Mouse (Mus musculus) liver, embryonic 16.5 days (tissue): ENCODE measurements around the gene Tent4b. TPM values are rescaled to one million over a fixed set of nuclear protein-coding genes. Genes with fewer than 3 reads are reported as not detected.

Experiments
- ATAC-seq: fragments of 200-750 bp; cut with Nextera tagmentation; 2 replicates; pipeline ENCODE4 v1.8.0; 2017; ENCODE audit warnings: low read depth, mild to moderate bottlenecking, moderate number of reproducible peaks, moderate library complexity
- H3K27ac ChIP-seq: fragments of 300-500 bp; sonication (generic); 2 replicates; pipeline ENCODE4 v1.5.1; 2014; ENCODE audit warnings: mild to moderate bottlenecking, low read length
- H3K27me3 ChIP-seq: fragments of 300-500 bp; sonication (generic); 2 replicates; pipeline ENCODE4 v1.6.1; 2014; ENCODE audit warnings: low read depth, low read length, mixed read lengths; ENCODE audit not compliant: control insufficient read depth, insufficient read depth
- H3K36me3 ChIP-seq: fragments of 300-500 bp; sonication (generic); 2 replicates; pipeline ENCODE4 v1.6.1; 2014; ENCODE audit warnings: mild to moderate bottlenecking; ENCODE audit not compliant: control insufficient read depth, insufficient read depth
- H3K4me1 ChIP-seq: fragments of 300-500 bp; sonication (generic); 2 replicates; pipeline ENCODE4 v1.6.1; 2014; ENCODE audit warnings: low read depth, low read length, mixed read lengths; ENCODE audit not compliant: control insufficient read depth
- H3K4me2 ChIP-seq: fragments of 300-500 bp; sonication (generic); 2 replicates; pipeline ENCODE4 v1.6.1; 2014; ENCODE audit warnings: low read depth, low read length, mixed read lengths
- H3K4me3 ChIP-seq: fragments of 300-500 bp; sonication (generic); 2 replicates; pipeline ENCODE4 v1.5.1; 2014; ENCODE audit warnings: low read depth, mild to moderate bottlenecking, low read length
- H3K9ac ChIP-seq: fragments of 300-500 bp; sonication (generic); 2 replicates; pipeline ENCODE4 v1.6.1; 2014; ENCODE audit warnings: low read depth, low read length
- H3K9me3 ChIP-seq: fragments of 300-500 bp; sonication (generic); replicated peaks from 2 replicates; pipeline ENCODE4 v1.6.1; 2016; ENCODE audit warnings: low read length; ENCODE audit not compliant: control insufficient read depth
- WGBS: fragments of 180-500 bp; shearing (Covaris S2); extraction: QIAGEN DNeasy Blood & Tissue Kit; methylation state at CpG from one replicate; pipeline ENCODE4 v1.1.7; 2014; ENCODE audit not compliant: insufficient replicate concordance; 5-methylcytosine and 5-hydroxymethylcytosine counted together
- polyA plus RNA-seq: library from polyadenylated mRNA; unstranded; fragments of >200 nt; fragmentation: Nextera tagmentation; extraction: Ambion mirVana; gene quantifications from 2 replicates; pipeline ENCODE4 v1.2.1, GENCODE M21; 2015

Gene Tent4b
- polyA plus RNA-seq, 1 experiment from 2014 or later, result 2.5 TPM

DNA sequence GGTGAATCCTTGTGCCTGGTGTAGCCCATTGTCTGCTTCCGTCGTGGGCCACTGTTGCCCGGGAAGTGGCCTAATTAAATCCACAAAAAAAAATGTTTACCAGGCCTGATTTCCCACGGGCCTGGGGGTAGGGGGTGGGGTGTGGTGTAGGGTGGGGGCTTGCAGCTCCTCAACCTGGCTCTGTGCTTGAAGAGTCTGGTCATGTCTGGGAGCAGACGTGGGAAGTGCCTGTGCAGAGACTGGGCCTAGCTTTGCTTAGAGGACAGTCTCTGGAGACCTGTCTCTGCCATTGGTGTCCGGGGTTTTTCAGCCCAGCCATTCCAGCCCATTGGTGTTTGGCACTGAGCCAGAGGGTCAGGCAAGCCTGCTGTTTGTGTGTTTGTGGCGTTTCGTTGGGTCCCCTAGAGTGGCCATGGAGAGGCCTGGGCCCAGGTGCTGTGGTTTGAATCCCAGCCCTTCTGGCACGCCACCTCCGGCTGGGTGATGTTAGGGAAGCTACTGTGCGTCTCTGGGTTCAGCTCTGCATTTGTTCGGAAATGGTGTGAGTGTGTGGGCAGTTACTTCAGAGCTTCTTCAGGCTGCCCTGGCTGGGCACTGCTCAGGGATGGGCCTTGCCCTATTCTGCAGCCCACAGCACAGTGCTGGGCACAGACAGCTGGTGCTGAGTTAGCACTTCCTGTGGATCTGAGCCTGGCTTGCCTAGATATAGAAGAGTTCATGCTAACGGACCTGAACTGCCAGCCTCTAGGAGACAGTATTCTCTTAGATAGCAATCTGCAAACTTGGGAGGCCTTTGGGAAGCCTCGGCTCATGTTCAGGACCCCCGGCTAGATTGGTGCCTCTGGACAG lies 102.8 kb downstream of the Tent4b start:
- peaks cover 70% of the 10 kb centered on the region for H3K4me1 ChIP-seq
- peak overlapping the region; percentile 91 for H3K27ac ChIP-seq
- H3K9ac ChIP-seq, result peak overlapping the region; percentile 63
- ATAC-seq, result peak; percentile 45
- peak overlapping the region; percentile 65 for H3K4me2 ChIP-seq
- WGBS, result 43% methylated on average over 15 of the region's 15 CpGs
- peak overlapping the region; percentile 54 for H3K4me3 ChIP-seq
- peaks cover 12% of the 10 kb centered on the region for H3K36me3 ChIP-seq
- H3K27me3 ChIP-seq, result no peaks in the 10 kb centered on the region
- no peaks in the 10 kb centered on the region for H3K9me3 ChIP-seq

DNA sequence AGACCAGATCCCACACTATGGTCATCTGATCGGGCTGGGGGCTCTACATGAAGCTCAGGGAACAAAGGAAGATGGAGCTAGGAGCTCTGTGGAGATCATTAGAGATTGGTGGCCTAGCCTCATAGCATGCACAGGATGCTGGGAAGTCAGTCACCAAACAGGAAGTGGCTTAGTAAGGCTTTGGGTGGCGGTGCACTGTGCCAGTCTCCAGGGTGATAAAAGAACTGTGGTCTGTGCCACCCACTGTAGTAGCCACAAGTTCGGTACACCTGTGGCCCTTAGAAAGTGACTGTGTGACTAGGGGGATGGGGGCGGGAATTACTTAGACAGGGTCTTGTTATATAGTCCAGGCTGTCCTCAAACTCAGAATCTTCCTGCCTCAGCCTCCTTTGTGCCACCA lies 106.8 kb downstream of the Tent4b start:
- Histone ChIP-seq H3K4me2 (no peak overlapping the region), H3K27me3 (no peaks in the 10 kb centered on the region), H3K9ac (no peak overlapping the region), H3K4me3 (no peak overlapping the region), H3K9me3 (no peaks in the 10 kb centered on the region), H3K4me1 (peaks cover 32% of the 10 kb centered on the region), H3K36me3 (peaks cover 31% of the 10 kb centered on the region), H3K27ac (no peak overlapping the region)
- 62% methylated on average over 4 of the region's 4 CpGs for WGBS
- ATAC-seq, result no peak

DNA sequence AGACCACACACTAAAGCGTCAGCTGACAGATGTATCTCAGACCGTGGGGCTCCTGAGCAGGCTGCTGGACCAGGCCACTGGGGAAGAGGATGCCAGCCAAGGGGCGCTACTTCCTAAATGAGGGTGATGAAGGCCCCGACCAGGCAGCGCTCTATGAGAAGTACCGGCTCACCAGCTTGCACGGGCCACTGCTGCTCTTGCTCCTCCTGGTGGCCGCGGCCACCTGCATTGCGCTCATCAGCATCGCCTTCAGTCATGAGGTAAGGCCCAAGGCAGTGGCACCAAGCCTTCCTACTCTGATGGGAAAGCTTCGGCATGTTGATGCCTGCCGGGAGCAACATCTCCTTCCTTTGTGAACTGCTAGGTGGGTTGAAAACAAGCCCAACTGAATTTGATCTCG lies 107.5 kb downstream of the Tent4b start:
- Histone ChIP-seq H3K9ac (no peak overlapping the region), H3K36me3 (peaks cover 36% of the 10 kb centered on the region), H3K9me3 (no peaks in the 10 kb centered on the region), H3K4me1 (peaks cover 25% of the 10 kb centered on the region), H3K4me2 (no peak overlapping the region), H3K27ac (no peak overlapping the region), H3K27me3 (no peaks in the 10 kb centered on the region), H3K4me3 (no peak overlapping the region)
- no peak for ATAC-seq
- 71% methylated on average over 14 of the region's 14 CpGs for WGBS

DNA sequence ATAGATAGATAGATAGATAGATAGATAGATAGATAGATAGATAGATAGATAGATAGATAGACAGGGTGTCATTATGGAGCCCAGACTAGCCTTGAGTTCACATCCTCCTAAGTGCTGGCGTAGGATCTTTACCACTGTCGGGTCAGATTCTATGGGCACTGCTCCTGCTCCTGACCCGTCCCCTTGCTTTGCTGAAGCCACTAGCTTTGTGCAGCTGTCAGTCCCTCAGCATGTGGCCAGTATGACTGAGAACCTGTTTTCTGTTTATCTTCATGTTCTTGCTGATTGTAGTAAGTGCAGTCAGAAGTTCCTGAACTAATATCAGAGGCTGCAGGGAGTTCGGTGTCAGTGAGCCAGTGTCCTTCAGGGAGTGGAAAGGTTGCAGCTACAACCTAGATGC lies 108.7 kb downstream of the Tent4b start:
- Histone ChIP-seq H3K4me3 (no peak overlapping the region), H3K27ac (no peak overlapping the region), H3K27me3 (no peaks in the 10 kb centered on the region), H3K36me3 (peaks cover 36% of the 10 kb centered on the region), H3K4me1 (peaks cover 13% of the 10 kb centered on the region), H3K9me3 (no peaks in the 10 kb centered on the region), H3K9ac (no peak overlapping the region), H3K4me2 (no peak overlapping the region)
- ATAC-seq, result no peak
- 88% methylated on average over 4 of the region's 4 CpGs for WGBS

Other genes with a start within 250 kb of the Tent4b start
- 0.29 and 0.46 TPM in 2 replicates for gene Zfp423, start 239.6 kb upstream of the Tent4b start, polyA plus RNA-seq
- 22.4 and 25.4 TPM in 2 replicates for gene Cnep1r1, start 80.4 kb upstream of the Tent4b start, polyA plus RNA-seq
- gene Heatr3, start 61.4 kb upstream of the Tent4b start, polyA plus RNA-seq, result 15.8 and 16.9 TPM in 2 replicates
- 18.5 and 19.8 TPM in 2 replicates for gene Adcy7, start 73.2 kb downstream of the Tent4b start, polyA plus RNA-seq
- gene Brd7, start 163.0 kb downstream of the Tent4b start, polyA plus RNA-seq, result 23.7 and 23.8 TPM in 2 replicates